Mouse (Mus musculus): ENCODE measurements around the gene Ccdc62.
A peak's percentile ranks its signal among the peaks of the same experiment; 100 is the strongest.

The Ccdc62 gene

DNA sequence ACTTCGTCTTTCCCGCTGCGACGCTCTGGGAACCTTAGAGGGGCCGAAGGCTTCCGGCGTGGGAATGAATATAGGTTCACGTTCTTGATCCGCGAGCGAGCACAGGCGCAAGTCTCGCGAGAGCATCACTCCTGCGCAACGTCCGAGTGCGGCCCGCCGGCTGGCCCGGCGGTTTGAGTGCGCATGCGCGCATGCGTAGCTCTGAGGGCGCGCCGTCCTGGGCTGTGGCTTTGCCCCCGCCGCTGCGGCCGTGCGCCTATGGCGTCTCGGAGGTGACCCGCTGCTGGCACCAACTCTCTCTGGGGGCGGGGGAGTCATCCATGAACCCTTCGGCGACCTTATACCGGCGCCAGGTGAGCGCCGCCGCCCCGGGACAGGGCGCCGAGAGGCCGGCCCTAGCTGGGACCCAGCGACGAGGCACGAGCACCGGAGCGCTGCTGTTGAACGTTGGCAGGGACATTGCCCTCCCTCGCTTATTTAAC is at the start of gene Ccdc62:
Gene Ccdc62 (plus strand): TSS at position 172 of the 482 bp plus-strand sequence.
- peak; percentile 95 for DNase-seq (ENCODE audit: low spot score)

DNA sequence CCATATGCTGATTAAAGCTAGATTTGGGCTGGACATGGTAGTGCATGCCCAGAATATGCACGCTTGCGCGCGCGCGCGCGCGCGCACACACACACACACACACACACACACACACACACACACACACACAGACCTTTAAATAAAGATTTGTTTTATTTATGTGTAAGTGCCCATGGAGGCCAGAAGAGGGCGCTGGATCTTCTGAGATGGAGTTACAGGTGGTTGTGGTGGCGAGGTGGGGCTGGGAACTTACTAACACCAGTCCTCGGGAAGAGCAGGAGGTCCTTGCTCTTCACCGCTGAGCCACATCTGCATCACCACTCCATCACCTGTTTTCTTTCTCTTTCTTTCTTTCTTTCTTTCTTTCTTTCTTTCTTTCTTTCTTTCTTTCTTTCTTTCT is 49.7 kb upstream of the Ccdc62 start:
- no peak for DNase-seq (ENCODE audit: low spot score)

DNA sequence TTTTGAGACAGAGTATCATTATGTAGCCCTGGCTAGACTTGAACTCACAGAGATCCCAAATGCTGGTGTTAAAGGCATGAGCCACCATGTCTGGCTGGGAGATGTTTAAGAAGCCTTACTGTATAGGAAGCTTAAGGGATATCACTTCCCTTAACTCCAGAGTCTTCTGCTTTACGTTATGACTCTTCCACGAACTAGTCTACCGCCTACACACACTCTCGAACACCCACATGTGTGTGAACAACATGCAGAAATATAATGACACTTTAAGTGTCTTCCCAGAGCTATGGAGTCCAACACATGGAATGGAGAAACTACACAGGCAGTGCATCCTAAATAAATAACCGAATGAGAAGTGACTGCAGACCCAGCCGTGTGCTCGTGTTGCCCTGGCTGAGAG is 46.6 kb upstream of the Ccdc62 start:
- DNase-seq (ENCODE audit: low spot score), result no peak

DNA sequence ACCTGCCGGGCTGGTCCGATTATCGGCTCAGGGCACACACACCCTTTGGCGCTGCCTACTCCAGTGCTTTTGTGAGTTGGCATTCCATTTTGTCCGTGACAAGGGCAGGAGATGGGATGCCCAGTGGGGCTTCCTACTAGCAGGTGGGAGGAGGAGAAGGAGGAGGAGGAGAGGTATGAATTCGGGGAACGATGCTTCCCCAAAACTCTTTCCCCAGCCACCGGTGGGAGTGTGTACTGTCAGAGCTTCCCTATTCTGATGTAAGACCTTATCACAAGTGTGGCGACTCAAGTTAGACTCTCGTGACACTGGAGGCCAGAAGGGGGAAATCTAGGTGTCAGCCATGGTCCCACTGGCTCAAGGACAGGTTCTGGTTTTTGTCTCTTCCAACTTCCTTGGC is 46.1 kb upstream of the Ccdc62 start:
- DNase-seq (ENCODE audit: low spot score), result no peak

GRCm38 (mm10) chr5:123886365-123886764 is 44.1 kb upstream of the Ccdc62 start:
- DNase-seq (ENCODE audit: low spot score), result no peak

DNA sequence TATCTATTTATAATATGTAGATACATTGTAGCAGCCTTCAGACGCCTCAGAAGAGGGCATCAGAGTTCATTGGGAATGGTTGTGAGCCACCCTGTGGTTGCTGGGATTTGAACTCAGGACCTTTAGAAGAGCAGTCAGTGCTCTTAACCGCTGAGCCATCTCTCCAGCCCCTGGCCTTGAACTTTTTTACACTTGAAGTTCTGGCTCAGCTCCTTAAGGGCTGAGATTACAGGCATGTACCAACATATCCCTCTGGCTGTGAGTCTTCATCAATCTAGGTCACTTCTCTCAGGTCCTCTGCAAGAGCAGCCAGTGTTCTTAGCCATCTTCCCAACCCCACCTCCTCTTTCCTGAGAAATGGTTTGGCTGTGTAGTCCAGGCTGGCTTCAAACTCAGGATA is 40.2 kb upstream of the Ccdc62 start:
- no peak for DNase-seq (ENCODE audit: low spot score)

- DNase-seq (ENCODE audit: low spot score), result no peak
These were observed 39.5 kb upstream of the Ccdc62 start for GRCm38 (mm10) chr5:123890987-123891386.

DNA sequence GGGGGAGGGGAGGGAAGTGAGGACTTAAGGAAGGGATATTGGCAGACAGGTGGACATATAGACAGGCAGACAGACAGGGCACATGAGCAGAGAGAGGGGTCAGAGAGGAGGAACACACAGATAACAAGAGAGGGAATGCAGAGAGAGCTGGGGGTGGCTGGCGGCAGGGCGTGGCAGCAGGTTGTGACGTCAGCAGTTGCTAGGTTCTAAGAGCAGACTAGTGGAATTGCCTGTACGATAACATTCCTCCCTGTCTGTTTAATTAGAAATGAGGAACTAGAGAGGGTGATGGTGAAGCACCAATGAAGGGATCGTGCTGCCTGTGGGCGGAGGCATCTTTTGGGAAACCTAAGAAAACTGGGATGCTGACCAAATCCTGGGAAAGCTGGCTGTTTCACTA is 38.8 kb upstream of the Ccdc62 start:
- DNase-seq (ENCODE audit: low spot score), result no peak

- no peak for DNase-seq (ENCODE audit: low spot score)
These were observed 37.0 kb upstream of the Ccdc62 start for GRCm38 (mm10) chr5:123893520-123893919.

DNA sequence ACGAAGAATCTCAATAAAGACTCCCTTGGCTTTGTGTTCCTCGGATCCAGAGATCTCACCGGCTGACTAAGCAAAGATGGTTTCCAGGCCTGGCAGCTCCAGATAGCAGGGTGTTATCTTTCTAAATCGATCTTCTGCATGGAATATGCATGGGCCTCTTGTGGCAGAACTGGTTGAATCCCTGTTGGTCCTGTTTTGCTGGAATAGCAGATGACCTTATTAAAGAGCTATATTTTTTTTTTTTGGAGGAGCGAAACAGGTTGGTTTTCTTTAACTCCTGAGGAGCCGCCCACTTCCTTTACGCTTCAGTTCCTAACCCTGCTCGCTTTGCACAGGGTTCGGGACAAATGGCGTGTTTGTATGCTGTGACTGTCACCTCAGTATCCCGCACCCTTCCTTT is 34.1 kb upstream of the Ccdc62 start:
- no peak for DNase-seq (ENCODE audit: low spot score)

DNA sequence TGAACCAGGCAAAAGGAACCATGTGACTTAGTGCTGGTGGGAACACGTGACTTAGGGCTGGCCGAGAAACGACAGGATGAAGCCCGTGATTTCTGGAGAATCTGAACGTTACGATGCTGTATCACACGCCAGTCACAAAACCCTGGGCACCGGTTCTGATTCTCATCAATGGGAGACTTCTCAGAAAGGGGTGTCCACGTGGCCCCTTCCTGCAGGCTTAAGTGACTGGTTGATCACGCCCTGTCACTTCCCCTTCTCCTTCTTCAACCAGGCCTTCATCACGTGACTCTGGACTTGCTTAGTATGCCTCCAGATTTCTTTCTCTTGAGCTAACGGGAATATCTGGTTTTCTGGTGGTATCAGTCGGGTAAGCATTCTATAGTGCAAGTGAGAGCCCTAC is 33.1 kb upstream of the Ccdc62 start:
- no peak for DNase-seq (ENCODE audit: low spot score)

- no peak for DNase-seq (ENCODE audit: low spot score)
These were observed 26.3 kb upstream of the Ccdc62 start for GRCm38 (mm10) chr5:123904059-123904672.

GRCm38 (mm10) chr5:123906146-123906975 is 24.1 kb upstream of the Ccdc62 start:
- no peak for DNase-seq (ENCODE audit: low spot score)

- peak; percentile 99 for DNase-seq (ENCODE audit: low spot score)
These were observed 23.4 kb upstream of the Ccdc62 start, which contains the start of gene Denr for GRCm38 (mm10) chr5:123906976-123907630. Denr (plus strand) TSS chr5:123907175.

- DNase-seq (ENCODE audit: low spot score), result no peak
These were observed 22.9 kb upstream of the Ccdc62 start for GRCm38 (mm10) chr5:123907631-123907977.

GRCm38 (mm10) chr5:123914852-123915251 is 15.6 kb upstream of the Ccdc62 start:
- no peak for DNase-seq (ENCODE audit: low spot score)

- DNase-seq (ENCODE audit: low spot score), result no peak
These were observed 8.4 kb upstream of the Ccdc62 start for GRCm38 (mm10) chr5:123922112-123922511.

- no peak for DNase-seq (ENCODE audit: low spot score)
These were observed 3.4 kb upstream of the Ccdc62 start, which contains the start of gene Gm43518 for GRCm38 (mm10) chr5:123927118-123927517. Gm43518 (plus strand) TSS chr5:123927418.

- DNase-seq (ENCODE audit: low spot score), result no peak
These were observed 652 bp downstream of the Ccdc62 start for GRCm38 (mm10) chr5:123931131-123931530.

- DNase-seq (ENCODE audit: low spot score), result no peak
These were observed 2.4 kb downstream of the Ccdc62 start for GRCm38 (mm10) chr5:123932927-123933326.

GRCm38 (mm10) chr5:123933556-123933955 is 3.1 kb downstream of the Ccdc62 start:
- no peak for DNase-seq (ENCODE audit: low spot score)

DNA sequence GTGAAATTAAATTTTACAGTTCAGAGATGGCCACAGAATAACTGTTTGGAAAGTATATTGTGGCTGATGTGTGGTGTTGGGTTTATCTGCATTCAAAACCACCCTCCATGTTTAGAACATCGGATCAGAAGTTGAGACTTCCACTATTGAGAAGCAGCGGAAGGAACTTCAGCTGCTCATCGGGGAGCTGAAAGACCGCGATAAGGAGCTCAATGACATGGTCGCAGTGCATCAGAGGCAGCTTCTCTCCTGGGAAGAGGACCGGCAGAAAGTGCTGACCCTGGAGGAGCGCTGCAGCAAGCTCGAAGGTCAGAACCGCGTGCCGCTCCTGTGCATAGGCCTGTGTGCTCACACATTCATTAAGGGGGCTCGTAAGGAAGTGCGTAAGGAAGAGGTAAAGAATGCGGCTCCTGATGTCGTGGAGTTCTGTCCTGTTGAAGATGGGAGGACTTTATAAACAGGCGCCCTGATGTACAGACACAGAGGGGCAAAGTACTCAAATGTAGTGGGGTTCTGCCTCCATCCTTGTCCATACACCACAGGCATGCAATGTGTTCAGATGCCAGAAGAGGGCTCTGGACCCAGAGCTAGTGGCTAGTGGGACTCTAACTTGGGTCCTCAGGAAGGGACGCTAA is 3.6 kb downstream of the Ccdc62 start:
- DNase-seq (ENCODE audit: low spot score), result no peak
